Mouse (Mus musculus): ENCODE data around the gene D17Wsu92e.

D17Wsu92e gene

GRCm38 (mm10) chr17:27790015-27790414 lies 30.4 kb downstream of the D17Wsu92e start:
- DNase-seq (ENCODE audit: low spot score in 2 of 2), result no peak

GRCm38 (mm10) chr17:27788456-27789172 lies 31.8 kb downstream of the D17Wsu92e start:
- DNase-seq (ENCODE audit: low spot score in 2 of 2), result no peak

- DNase-seq (ENCODE audit: low spot score in 2 of 2), result no peak
Observed at GRCm38 (mm10) chr17:27783567-27783966, 36.9 kb downstream of the D17Wsu92e start.

GRCm38 (mm10) chr17:27781059-27781687 lies 39.3 kb downstream of the D17Wsu92e start:
- no peak for DNase-seq (ENCODE audit: low spot score in 2 of 2)

GRCm38 (mm10) chr17:27779755-27780154 lies 40.7 kb downstream of the D17Wsu92e start:
- no peak for DNase-seq (ENCODE audit: low spot score in 2 of 2)

- no peak for DNase-seq (ENCODE audit: low spot score in 2 of 2)
Observed at GRCm38 (mm10) chr17:27778671-27779355, 41.6 kb downstream of the D17Wsu92e start.

GRCm38 (mm10) chr17:27777823-27778222 lies 42.6 kb downstream of the D17Wsu92e start:
- no peak for DNase-seq (ENCODE audit: low spot score in 2 of 2)

GRCm38 (mm10) chr17:27774198-27774597 lies 46.2 kb downstream of the D17Wsu92e start:
- DNase-seq (ENCODE audit: low spot score in 2 of 2), result no peak

GRCm38 (mm10) chr17:27771616-27772015 lies 48.8 kb downstream of the D17Wsu92e start:
- DNase-seq (ENCODE audit: low spot score in 2 of 2), result no peak

GRCm38 (mm10) chr17:27768817-27769542 lies 51.5 kb downstream of the D17Wsu92e start:
- peak in 1 of 2 experiments; percentile 71 for DNase-seq (ENCODE audit: low spot score in 2 of 2)

GRCm38 (mm10) chr17:27767543-27767942 lies 52.9 kb downstream of the D17Wsu92e start:
- DNase-seq (ENCODE audit: low spot score in 2 of 2), result no peak

GRCm38 (mm10) chr17:27767120-27767519 lies 53.3 kb downstream of the D17Wsu92e start:
- no peak for DNase-seq (ENCODE audit: low spot score in 2 of 2)

GRCm38 (mm10) chr17:27765066-27765465 lies 55.4 kb downstream of the D17Wsu92e start:
- no peak for DNase-seq (ENCODE audit: low spot score in 2 of 2)

GRCm38 (mm10) chr17:27764453-27764852 lies 56.0 kb downstream of the D17Wsu92e start:
- DNase-seq (ENCODE audit: low spot score in 2 of 2), result no peak

- DNase-seq (ENCODE audit: low spot score in 2 of 2), result peak; percentile 23 to 33
Observed at GRCm38 (mm10) chr17:27762884-27763283, 57.6 kb downstream of the D17Wsu92e start.

- DNase-seq (ENCODE audit: low spot score in 2 of 2), result peak; percentile 78 to 79
Observed at GRCm38 (mm10) chr17:27761639-27762336, 58.7 kb downstream of the D17Wsu92e start.

GRCm38 (mm10) chr17:27760169-27760568 lies 60.3 kb downstream of the D17Wsu92e start:
- no peak for DNase-seq (ENCODE audit: low spot score in 2 of 2)

GRCm38 (mm10) chr17:27751314-27752202 lies 68.9 kb downstream of the D17Wsu92e start:
- no peak for DNase-seq (ENCODE audit: low spot score in 2 of 2)

- DNase-seq (ENCODE audit: low spot score in 2 of 2), result no peak
Observed at GRCm38 (mm10) chr17:27750451-27750942, 70.0 kb downstream of the D17Wsu92e start.

GRCm38 (mm10) chr17:27748123-27748522 lies 72.3 kb downstream of the D17Wsu92e start:
- DNase-seq (ENCODE audit: low spot score in 2 of 2), result no peak

Measured in frontal cortex, postnatal 14 days (tissue).